Mouse (Mus musculus) ES-Bruce4 (cell line): ENCODE data around the gene Eif4e1b.

Experiments
- CTCF ChIP-seq: IDR thresholded peaks from one replicate; pipeline ENCODE4 v1.8.1; 2011; ENCODE audit warnings: low read depth, low read length
- EP300 ChIP-seq: IDR thresholded peaks from 2 replicates; pipeline ENCODE4 v1.6.1; 2011; ENCODE audit warnings: low read depth, low read length; ENCODE audit not compliant: insufficient read depth

DNA sequence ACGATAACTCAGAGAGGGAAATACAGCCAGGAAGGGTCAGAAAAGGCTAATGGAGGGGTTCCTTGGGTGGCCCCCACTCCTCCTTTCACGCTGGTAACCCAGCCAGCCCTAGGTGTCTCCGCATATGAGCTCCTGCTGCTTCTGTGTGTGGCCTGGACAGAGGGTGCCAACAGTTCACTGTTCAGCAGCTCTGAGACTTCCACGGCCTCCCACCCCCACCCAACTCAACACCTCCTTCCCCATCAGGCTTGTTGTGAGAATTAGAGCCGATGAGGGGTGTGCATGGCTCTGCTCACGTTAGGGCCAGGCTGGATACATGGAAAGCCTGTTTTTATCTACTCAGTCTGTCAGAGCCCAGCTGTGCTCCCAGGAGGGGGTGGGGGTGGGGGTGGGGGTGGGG is 37.7 kb upstream of the Eif4e1b start:
- TF ChIP-seq CTCF (no peak), EP300 (no peak)
